Mouse (Mus musculus) cerebellum, adult 2 months (tissue): Measurements from ENCODE around the gene Csnk2b. TPM values are rescaled to one million over a fixed set of nuclear protein-coding genes. Genes with fewer than 3 reads are reported as not detected.
A peak's percentile ranks its signal among the peaks of the same experiment; 100 is the strongest.

Experiments
- DNase-seq, 2 experiments: peaks; one replicate each; pipeline ENCODE4 v3.0.0; 2021
- H3K27ac ChIP-seq: fragments of 200-500 bp; 2 replicates; pipeline ENCODE4 v1.5.1; 2012; ENCODE audit warnings: low read length, control low read depth, inconsistent platforms; ENCODE audit not compliant: insufficient read depth
- H3K27me3 ChIP-seq: fragments of 200-500 bp; 2 replicates; pipeline ENCODE4 v1.6.1; 2012; ENCODE audit warnings: inconsistent platforms, mild to moderate bottlenecking, low read length, moderate library complexity; ENCODE audit not compliant: control insufficient read depth, insufficient read depth
- H3K4me1 ChIP-seq: fragments of 200-500 bp; 2 replicates; pipeline ENCODE4 v1.6.1; 2011; ENCODE audit warnings: low read length; ENCODE audit not compliant: control insufficient read depth, insufficient read depth
- H3K4me3 ChIP-seq: fragments of 200-500 bp; replicated peaks from 2 replicates; pipeline ENCODE3; 2011; ENCODE audit warnings: mild to moderate bottlenecking, low read depth, low read length, control low read depth; ENCODE audit not compliant: insufficient read depth
- CTCF ChIP-seq: fragments of 200-500 bp; IDR thresholded peaks from 2 replicates; pipeline ENCODE4 v1.5.1; 2011; ENCODE audit warnings: low read depth, mild to moderate bottlenecking, control low read depth, low read length, moderate library complexity, borderline replicate concordance; ENCODE audit not compliant: insufficient read depth
- POLR2A ChIP-seq: fragments of 200-500 bp; IDR thresholded peaks from 2 replicates; pipeline ENCODE4 v1.6.1; 2011; ENCODE audit warnings: low read length, control low read depth, borderline replicate concordance; ENCODE audit not compliant: insufficient read depth
- WGBS: fragments of 180-500 bp; shearing (Covaris S2); methylation state at CpG from one replicate; pipeline ENCODE4 v1.1.7; 2018; 5-methylcytosine and 5-hydroxymethylcytosine counted together
- polyA plus RNA-seq: library from polyadenylated mRNA; depleted of rRNA; stranded (reverse); fragments of >200 nt; gene quantifications from 2 replicates; pipeline ENCODE4 v1.2.3, GENCODE M21; 2012

Csnk2b gene
- polyA plus RNA-seq, 1 experiment, result 231 TPM

DNA sequence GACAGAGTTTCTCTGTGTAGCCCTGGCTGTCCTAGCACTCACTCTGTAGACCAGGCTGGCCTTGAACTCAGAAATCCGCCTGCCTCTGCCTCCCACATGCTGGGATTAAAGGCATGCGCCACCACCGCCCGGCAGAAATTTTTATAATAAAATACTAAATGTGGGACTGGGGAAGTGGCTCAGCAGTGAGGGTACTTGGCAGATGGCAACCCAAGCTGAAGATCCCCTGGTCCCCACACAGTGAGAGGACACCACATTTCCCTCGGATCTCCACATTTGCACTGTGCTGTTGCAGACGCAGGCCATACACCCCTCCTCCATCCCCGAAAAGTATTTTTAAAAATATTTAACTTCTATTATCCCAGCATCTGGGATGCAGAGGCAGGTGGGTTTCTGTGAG, 11.7 kb upstream of the Csnk2b start:
- 88% methylated on average over 7 of the region's 7 CpGs for WGBS
- no peak for TF ChIP-seq POLR2A
- Histone ChIP-seq H3K27me3 (no peaks in the 10 kb centered on the region), H3K4me3 (no peak overlapping the region), H3K4me1 (peaks cover 2% of the 10 kb centered on the region), H3K27ac (no peak overlapping the region)
- no peak for DNase-seq

- no peaks in the 10 kb centered on the region for H3K27me3 ChIP-seq
- H3K4me1 ChIP-seq, result peaks cover 6% of the 10 kb centered on the region
- no peak for TF ChIP-seq CTCF
- TF ChIP-seq POLR2A, result no peak
- no peak overlapping the region for H3K4me3 ChIP-seq
- no peak overlapping the region for H3K27ac ChIP-seq
- 78% methylated on average over 3 of the region's 3 CpGs for WGBS
- no peak for DNase-seq
Observed at GRCm38 (mm10) chr17:35132174-35132560, 10.3 kb upstream of the Csnk2b start.

DNA sequence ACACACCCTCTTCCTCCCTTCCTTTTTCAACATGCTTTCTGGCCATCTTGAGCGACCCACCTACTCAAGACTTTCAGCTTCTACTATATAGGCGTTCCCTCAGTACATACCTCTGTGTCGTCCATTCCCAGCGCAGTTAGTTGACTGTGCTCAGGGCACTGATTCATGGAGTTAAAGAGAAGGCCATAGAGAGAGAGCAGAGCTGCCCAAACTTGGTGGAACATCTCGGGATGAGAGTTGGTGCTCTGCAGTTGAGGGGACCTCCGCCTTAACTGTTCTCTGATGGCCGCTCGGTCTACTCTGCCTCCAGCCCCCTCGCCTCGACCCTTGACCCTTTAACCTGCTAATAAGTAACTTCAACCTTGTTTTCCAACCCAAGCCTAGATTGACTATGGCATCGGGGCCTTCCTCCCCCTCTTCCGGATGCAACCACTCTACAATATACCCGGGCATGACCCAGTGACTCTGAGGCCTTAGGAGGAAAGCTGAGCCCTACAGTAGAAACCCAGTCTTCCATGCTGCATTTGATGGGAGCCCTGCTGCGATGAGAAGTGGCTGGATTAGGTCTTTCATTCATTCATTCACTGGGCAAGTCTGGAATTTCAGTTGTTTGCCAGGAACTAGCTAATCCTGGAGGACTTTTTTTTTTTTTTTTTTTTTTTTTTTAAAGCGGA, 9.8 kb upstream of the Csnk2b start, which contains the start of gene Apom:
Gene Apom (minus strand): TSS at position 551 of the 674 bp plus-strand sequence.
- Histone ChIP-seq H3K4me1 (peaks cover 6% of the 10 kb centered on the region), H3K27me3 (no peaks in the 10 kb centered on the region), H3K27ac (no peak within 1 kb of the TSS), H3K4me3 (no peak within 1 kb of the TSS)
- DNase-seq, result no peak
- TF ChIP-seq CTCF (no peak), POLR2A (no peak)
- 83% methylated on average over 15 of the region's 15 CpGs for WGBS

DNA sequence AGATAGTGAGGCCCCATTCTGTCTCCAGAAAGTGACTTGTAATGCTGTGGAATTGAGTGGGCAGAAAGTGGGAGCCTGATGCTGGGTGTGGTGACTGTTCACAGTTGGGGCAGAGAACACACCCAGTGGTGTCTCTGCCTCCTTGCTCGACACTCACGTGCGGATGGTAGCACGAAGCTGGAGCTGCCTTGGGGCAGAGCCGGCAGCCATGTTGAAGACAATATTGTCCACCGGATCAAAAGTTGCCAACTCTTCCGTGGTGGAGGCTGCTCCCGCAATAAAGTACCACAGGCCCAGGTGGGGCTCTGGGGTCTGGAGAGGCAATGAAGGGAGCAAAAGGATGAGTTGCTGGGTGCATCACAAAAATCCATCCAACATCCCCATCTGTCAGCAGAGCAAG, 9.2 kb upstream of the Csnk2b start:
- 89% methylated on average over 8 of the region's 8 CpGs for WGBS
- Histone ChIP-seq H3K27ac (no peak overlapping the region), H3K27me3 (no peaks in the 10 kb centered on the region), H3K4me3 (no peak overlapping the region), H3K4me1 (peaks cover 6% of the 10 kb centered on the region; the same call in 1 of the 2 replicates)
- no peak for DNase-seq
- TF ChIP-seq CTCF (no peak), POLR2A (no peak)

GRCm38 (mm10) chr17:35128996-35129395, 7.1 kb upstream of the Csnk2b start:
- Histone ChIP-seq H3K4me1 (peaks cover 10% of the 10 kb centered on the region), H3K4me3 (no peak overlapping the region), H3K27ac (no peak overlapping the region), H3K27me3 (no peaks in the 10 kb centered on the region)
- no peak for DNase-seq
- TF ChIP-seq POLR2A, result no peak
- TF ChIP-seq CTCF, result no peak
- 51% methylated on average over 11 of the region's 11 CpGs for WGBS

DNA sequence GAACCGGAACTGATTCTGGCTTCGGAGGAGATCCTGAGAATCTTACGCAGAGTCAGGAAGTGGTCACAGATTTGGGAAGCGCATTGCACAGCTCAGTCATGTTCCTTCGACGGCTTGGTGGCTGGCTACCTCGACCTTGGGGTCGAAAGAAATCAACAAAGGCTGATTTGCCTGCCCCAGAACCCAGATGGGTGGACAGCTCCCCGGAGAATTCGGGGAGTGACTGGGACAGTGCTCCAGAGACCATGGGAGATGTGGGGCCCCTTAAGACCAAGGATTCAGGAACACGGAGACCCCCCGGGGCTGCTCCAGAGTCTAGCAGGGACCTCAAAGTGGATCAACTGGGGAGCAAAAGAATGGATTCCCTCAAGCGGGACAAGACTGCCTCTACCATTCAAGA, 5.2 kb upstream of the Csnk2b start:
- Histone ChIP-seq H3K27ac (no peak overlapping the region), H3K4me3 (peak overlapping the region; percentile 79), H3K27me3 (no peaks in the 10 kb centered on the region), H3K4me1 (peaks cover 10% of the 10 kb centered on the region)
- WGBS, result 57% methylated on average over 13 of the region's 13 CpGs
- no peak for TF ChIP-seq CTCF
- TF ChIP-seq POLR2A, result no peak
- no peak for DNase-seq

DNA sequence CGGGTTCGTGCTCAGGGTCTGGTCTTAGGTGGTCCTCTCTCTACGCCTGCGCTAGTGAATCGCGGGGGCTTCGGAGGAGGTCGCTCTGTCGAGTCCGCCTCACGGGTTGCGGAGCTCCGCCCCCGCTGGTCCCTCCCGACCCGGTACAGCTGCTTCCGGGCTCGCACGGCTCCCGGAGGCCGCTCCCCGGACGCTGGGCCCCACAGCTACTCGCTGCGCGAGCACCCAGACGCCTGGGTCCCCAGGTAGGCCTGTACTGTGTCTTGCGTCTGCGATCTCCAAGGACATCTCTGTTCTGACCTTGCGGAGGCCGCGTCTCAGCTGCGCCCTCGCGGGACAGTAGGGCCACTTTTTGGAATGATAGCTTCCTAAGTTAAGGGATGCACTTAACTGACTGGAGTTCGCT, 4.4 kb upstream of the Csnk2b start, which contains the start of gene D17H6S53E:
Gene D17H6S53E (plus strand): TSS at position 168 of the 406 bp plus-strand sequence.
- no peaks in the 10 kb centered on the region for H3K27me3 ChIP-seq
- TF ChIP-seq CTCF, result no peak
- peak; percentile 57; the same call in 1 of the 2 replicates for TF ChIP-seq POLR2A
- peaks cover 10% of the 10 kb centered on the region for H3K4me1 ChIP-seq
- WGBS, result 1% methylated on average over 36 of the region's 36 CpGs
- peak within 1 kb of the TSS; percentile 78 for H3K27ac ChIP-seq
- DNase-seq, result peak; percentile 73 to 78
- peak within 1 kb of the TSS; percentile 79 for H3K4me3 ChIP-seq

GRCm38 (mm10) chr17:35125578-35125977, 3.7 kb upstream of the Csnk2b start:
- peak overlapping the region; percentile 23 for H3K4me3 ChIP-seq
- peaks cover 10% of the 10 kb centered on the region for H3K4me1 ChIP-seq
- WGBS, result 27% methylated on average over 6 of the region's 6 CpGs
- no peaks in the 10 kb centered on the region for H3K27me3 ChIP-seq
- DNase-seq, result no peak
- H3K27ac ChIP-seq, result peak overlapping the region; percentile 10; the same call in 1 of the 2 replicates
- TF ChIP-seq CTCF (no peak), POLR2A (no peak)
